Mouse (Mus musculus) liver, postnatal 0 days (tissue): ENCODE measurements around the gene Btg2. TPM values are rescaled to one million over a fixed set of nuclear protein-coding genes. Genes with fewer than 3 reads are reported as not detected.

Experiments
- ATAC-seq: fragments of 200-750 bp; cut with Nextera tagmentation; 2 replicates; pipeline ENCODE4 v1.8.0; 2017; ENCODE audit warnings: mild to moderate bottlenecking, moderate library complexity
- DNase-seq: peaks from one replicate; pipeline ENCODE4 v3.0.0-alpha.2; 2016
- H3K27ac ChIP-seq: fragments of 300-500 bp; sonication (generic); 2 replicates; pipeline ENCODE4 v1.5.1; 2014; ENCODE audit warnings: antibody characterized with exemption, moderate library complexity, mild to moderate bottlenecking, low read depth
- H3K27me3 ChIP-seq: fragments of 300-500 bp; sonication (generic); 2 replicates; pipeline ENCODE4 v1.6.1; 2014; ENCODE audit warnings: low read length, control low read depth, mixed read lengths; ENCODE audit not compliant: insufficient read depth
- H3K36me3 ChIP-seq: fragments of 300-500 bp; sonication (generic); replicated peaks from 2 replicates; pipeline ENCODE4 v1.6.1; 2014; ENCODE audit warnings: mild to moderate bottlenecking, control low read depth, low read length, moderate library complexity, mixed read lengths; ENCODE audit not compliant: insufficient read depth
- H3K4me1 ChIP-seq: fragments of 300-500 bp; sonication (generic); 2 replicates; pipeline ENCODE4 v1.6.1; 2014; ENCODE audit warnings: antibody characterized with exemption, mild to moderate bottlenecking, control low read depth; ENCODE audit not compliant: insufficient read depth
- H3K4me2 ChIP-seq: fragments of 300-500 bp; sonication (generic); 2 replicates; pipeline ENCODE4 v1.6.1; 2014; ENCODE audit warnings: low read depth, mild to moderate bottlenecking, low read length, moderate library complexity, mixed read lengths
- H3K4me3 ChIP-seq: fragments of 300-500 bp; sonication (generic); 2 replicates; pipeline ENCODE4 v1.5.1; 2014; ENCODE audit warnings: low read depth, low read length
- H3K9ac ChIP-seq: fragments of 300-500 bp; sonication (generic); replicated peaks from 2 replicates; pipeline ENCODE4 v1.6.1; 2014; ENCODE audit warnings: mild to moderate bottlenecking, moderate library complexity
- H3K9me3 ChIP-seq: fragments of 300-500 bp; sonication (generic); 2 replicates; pipeline ENCODE4 v1.6.1; 2016; ENCODE audit warnings: mild to moderate bottlenecking, control low read depth, low read length, mixed read lengths
- CTCF ChIP-seq: sonication (generic); IDR thresholded peaks from 2 replicates; pipeline ENCODE4 v1.5.1; 2016; ENCODE audit warnings: antibody characterized with exemption, low read depth
- EP300 ChIP-seq: IDR thresholded peaks from 2 replicates; pipeline ENCODE4 v1.6.1; 2016; ENCODE audit warnings: antibody characterized with exemption, low read depth, mild to moderate bottlenecking
- WGBS: fragments of 180-500 bp; shearing (Covaris S2); extraction: QIAGEN DNeasy Blood & Tissue Kit; methylation state at CpG from one replicate; pipeline ENCODE4 v1.1.7; 2014; ENCODE audit not compliant: insufficient replicate concordance; 5-methylcytosine and 5-hydroxymethylcytosine counted together
- polyA plus RNA-seq: library from polyadenylated mRNA; unstranded; fragments of >200 nt; fragmentation: Nextera tagmentation; extraction: Ambion mirVana; gene quantifications from 2 replicates; pipeline ENCODE4 v1.2.1, GENCODE M21; 2015

Gene Btg2
- polyA plus RNA-seq, 1 experiment from 2014 or later: 62.6 TPM

DNA sequence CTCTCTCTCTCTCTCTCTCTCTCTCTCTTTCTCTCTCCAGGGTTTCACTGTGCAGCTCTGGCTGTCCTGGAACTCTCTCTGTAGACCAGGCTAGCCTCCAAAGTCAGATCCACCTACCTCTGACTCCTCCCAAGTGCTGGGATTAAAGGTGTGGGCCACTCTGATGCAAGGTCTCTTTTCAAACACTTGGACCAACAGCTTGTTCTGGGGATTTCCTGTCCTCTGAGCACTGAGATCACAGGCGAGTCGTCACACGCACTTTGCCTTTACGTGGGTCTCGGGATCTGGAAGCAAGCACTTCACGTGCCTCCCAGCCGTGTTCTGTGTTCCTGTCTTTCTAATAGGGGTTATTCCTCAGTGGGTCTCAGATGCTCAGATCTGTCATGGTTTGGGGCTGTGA lies 35.1 kb upstream of the Btg2 start:
- no peak for DNase-seq
- H3K9ac ChIP-seq: no peak overlapping the region
- no peaks in the 10 kb centered on the region for H3K36me3 ChIP-seq
- no peaks in the 10 kb centered on the region for H3K9me3 ChIP-seq
- WGBS: 74% methylated on average over 7 of the region's 7 CpGs
- ATAC-seq: no peak
- H3K4me3 ChIP-seq: no peak overlapping the region
- H3K4me1 ChIP-seq: peaks cover 5% of the 10 kb centered on the region
- H3K27me3 ChIP-seq: no peaks in the 10 kb centered on the region
- no peak overlapping the region for H3K4me2 ChIP-seq
- no peak overlapping the region for H3K27ac ChIP-seq
- TF ChIP-seq CTCF (no peak), EP300 (no peak)

DNA sequence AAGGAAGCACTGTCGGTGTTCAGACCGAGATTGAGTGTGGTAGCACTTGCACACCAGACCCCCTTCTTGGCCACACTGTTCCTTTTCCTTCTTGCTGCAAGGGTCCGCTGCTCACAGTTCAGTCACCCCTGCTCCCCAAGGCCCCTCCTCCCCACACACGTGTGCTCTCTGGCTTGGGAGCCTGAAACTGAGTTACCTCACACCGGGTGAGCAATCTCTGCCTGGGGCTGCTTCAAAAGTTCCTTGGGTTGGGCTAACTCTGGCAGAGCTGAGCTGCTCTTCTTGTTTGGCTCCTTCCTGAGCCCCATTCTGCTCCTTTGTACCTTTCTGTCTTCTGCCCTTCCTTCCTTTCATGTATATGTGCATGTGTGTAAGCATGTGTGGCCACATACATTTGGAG lies 34.6 kb upstream of the Btg2 start:
- no peak for DNase-seq
- Histone ChIP-seq H3K4me2 (no peak overlapping the region), H3K36me3 (no peaks in the 10 kb centered on the region), H3K4me3 (no peak overlapping the region), H3K27ac (no peak overlapping the region), H3K27me3 (no peaks in the 10 kb centered on the region), H3K4me1 (peaks cover 5% of the 10 kb centered on the region), H3K9me3 (no peaks in the 10 kb centered on the region), H3K9ac (no peak overlapping the region)
- no peak for ATAC-seq
- no peak for TF ChIP-seq EP300
- TF ChIP-seq CTCF: no peak
- WGBS: 62% methylated on average over 5 of the region's 5 CpGs

- peak within 1 kb of the TSS; percentile 70; the same call in 1 of the 2 replicates for H3K27ac ChIP-seq
- H3K9me3 ChIP-seq: no peaks in the 10 kb centered on the region
- TF ChIP-seq CTCF (peak; percentile 68), EP300 (no peak)
- no peaks in the 10 kb centered on the region for H3K36me3 ChIP-seq
- ATAC-seq (peak; percentile 66), DNase-seq (no peak)
- H3K9ac ChIP-seq: no peak within 1 kb of the TSS
- H3K4me2 ChIP-seq: peak within 1 kb of the TSS; percentile 42
- peaks cover 9% of the 10 kb centered on the region for H3K4me1 ChIP-seq
- H3K27me3 ChIP-seq: no peaks in the 10 kb centered on the region
- no peak within 1 kb of the TSS for H3K4me3 ChIP-seq
- WGBS: 71% methylated on average over 4 of the region's 4 CpGs
Observed at GRCm38 (mm10) chr1:134110979-134111378, 32.1 kb upstream of the Btg2 start, which contains the start of gene Chit1. TSS of gene Chit1 (plus strand) at chr1:134111242.

DNA sequence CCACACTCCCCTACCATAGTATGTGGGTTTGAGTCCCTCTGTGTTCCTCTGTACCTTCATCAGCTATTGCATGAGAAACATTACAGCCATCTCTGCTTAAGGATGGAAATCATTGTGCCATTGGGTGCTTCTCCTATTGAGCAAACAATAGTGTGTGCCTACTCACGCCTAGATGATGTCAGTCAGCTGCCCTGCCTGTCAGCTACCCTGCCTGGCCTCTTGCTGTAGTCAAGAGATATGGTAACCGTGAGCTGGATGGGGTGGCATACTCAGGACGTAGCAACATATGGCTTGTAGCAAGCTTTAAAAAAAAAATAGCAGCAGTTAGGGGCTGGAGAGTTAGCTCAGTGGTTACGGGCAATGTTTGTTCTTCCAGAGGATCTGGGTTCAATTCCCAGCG lies 31.5 kb upstream of the Btg2 start:
- TF ChIP-seq CTCF (no peak), EP300 (peak; percentile 76; the same call in 1 of the 2 replicates)
- Histone ChIP-seq H3K27ac (peak overlapping the region; percentile 70; the same call in 1 of the 2 replicates), H3K4me3 (no peak overlapping the region), H3K9ac (no peak overlapping the region), H3K27me3 (no peaks in the 10 kb centered on the region), H3K4me1 (peaks cover 11% of the 10 kb centered on the region), H3K9me3 (no peaks in the 10 kb centered on the region), H3K36me3 (no peaks in the 10 kb centered on the region), H3K4me2 (peak overlapping the region; percentile 42)
- 54% methylated on average over 5 of the region's 5 CpGs for WGBS
- ATAC-seq: peak; percentile 90
- no peak for DNase-seq

DNA sequence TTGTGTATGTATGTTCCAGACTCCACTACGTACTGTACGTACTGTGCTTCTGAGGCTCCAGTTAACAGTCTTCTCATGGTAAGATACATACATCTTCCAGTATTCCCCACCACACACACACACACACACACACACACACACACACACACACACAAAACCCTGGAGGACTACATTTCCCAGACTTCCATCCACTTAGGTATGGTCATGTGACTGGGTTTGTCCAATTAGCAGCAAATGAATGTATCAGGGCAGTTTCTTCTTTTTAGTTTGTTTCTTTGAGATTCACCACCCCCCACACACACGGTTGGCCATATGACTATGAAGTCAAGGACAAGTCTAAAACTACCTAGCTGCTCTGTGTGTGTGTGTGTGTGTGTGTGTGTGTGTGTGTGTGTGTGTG lies 31.1 kb upstream of the Btg2 start:
- ATAC-seq (peak; percentile 67), DNase-seq (no peak)
- H3K4me3 ChIP-seq: no peak overlapping the region
- TF ChIP-seq CTCF: no peak
- TF ChIP-seq EP300: no peak
- H3K27ac ChIP-seq: peak overlapping the region; percentile 70; the same call in 1 of the 2 replicates
- H3K9me3 ChIP-seq: no peaks in the 10 kb centered on the region
- H3K27me3 ChIP-seq: no peaks in the 10 kb centered on the region
- H3K9ac ChIP-seq: no peak overlapping the region
- peak overlapping the region; percentile 42 for H3K4me2 ChIP-seq
- peaks cover 11% of the 10 kb centered on the region for H3K4me1 ChIP-seq
- no peaks in the 10 kb centered on the region for H3K36me3 ChIP-seq
- 72% methylated on average over 3 of the region's 3 CpGs for WGBS

DNA sequence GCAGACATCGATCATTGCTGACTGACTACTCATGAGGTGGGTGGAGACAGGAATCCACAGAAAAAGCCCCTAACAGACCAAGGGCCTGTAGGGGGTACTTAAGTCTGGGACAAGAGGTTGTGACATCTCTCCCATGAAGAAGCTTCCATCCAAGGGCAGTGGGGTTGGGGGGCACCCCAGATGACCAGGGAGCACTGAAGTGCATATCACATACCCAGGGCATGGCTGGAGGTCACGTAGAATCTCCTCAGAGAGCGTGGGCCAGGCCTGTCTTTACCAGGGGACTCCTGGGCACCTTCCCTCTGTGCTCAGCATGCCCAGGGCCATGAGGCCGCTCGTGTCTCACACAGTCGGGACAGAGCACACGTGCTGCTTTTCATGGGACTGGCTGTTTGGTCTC lies 28.9 kb upstream of the Btg2 start:
- Histone ChIP-seq H3K9me3 (no peaks in the 10 kb centered on the region), H3K4me1 (peaks cover 11% of the 10 kb centered on the region), H3K27me3 (no peaks in the 10 kb centered on the region), H3K4me3 (no peak overlapping the region), H3K27ac (no peak overlapping the region), H3K36me3 (no peaks in the 10 kb centered on the region), H3K9ac (no peak overlapping the region), H3K4me2 (no peak overlapping the region)
- TF ChIP-seq EP300 (no peak), CTCF (no peak)
- DNase-seq: peak; percentile 13
- WGBS: 87% methylated on average over 7 of the region's 7 CpGs
- ATAC-seq: no peak

DNA sequence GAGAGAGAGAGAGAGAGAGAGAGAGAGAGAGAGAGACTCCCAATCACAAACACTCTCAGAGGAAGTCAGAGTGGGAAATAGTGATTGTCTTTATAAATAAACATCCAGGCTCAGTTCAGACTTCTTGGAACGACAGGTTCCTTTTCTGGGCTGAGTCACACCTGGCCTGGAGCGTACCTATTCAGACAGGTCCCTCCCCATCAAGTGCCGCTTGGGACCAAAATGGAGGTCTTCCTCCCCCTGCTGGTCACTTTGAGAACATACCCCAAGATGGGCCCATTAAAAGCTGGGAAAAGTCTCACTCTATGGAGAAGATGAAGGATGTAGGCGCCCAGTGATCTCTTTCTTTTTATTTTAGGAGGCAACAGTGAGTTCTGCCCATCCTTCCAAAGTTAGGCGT lies 27.8 kb upstream of the Btg2 start:
- H3K4me3 ChIP-seq: no peak overlapping the region
- no peaks in the 10 kb centered on the region for H3K9me3 ChIP-seq
- H3K27me3 ChIP-seq: no peaks in the 10 kb centered on the region
- 2% methylated on average over 5 of the region's 5 CpGs for WGBS
- no peaks in the 10 kb centered on the region for H3K36me3 ChIP-seq
- no peak overlapping the region for H3K9ac ChIP-seq
- no peak overlapping the region for H3K4me2 ChIP-seq
- no peak overlapping the region for H3K27ac ChIP-seq
- DNase-seq: peak; percentile 72
- TF ChIP-seq CTCF (peak; percentile 95), EP300 (no peak)
- ATAC-seq: peak; percentile 28
- H3K4me1 ChIP-seq: peaks cover 11% of the 10 kb centered on the region
